In the genomic region with DNA sequence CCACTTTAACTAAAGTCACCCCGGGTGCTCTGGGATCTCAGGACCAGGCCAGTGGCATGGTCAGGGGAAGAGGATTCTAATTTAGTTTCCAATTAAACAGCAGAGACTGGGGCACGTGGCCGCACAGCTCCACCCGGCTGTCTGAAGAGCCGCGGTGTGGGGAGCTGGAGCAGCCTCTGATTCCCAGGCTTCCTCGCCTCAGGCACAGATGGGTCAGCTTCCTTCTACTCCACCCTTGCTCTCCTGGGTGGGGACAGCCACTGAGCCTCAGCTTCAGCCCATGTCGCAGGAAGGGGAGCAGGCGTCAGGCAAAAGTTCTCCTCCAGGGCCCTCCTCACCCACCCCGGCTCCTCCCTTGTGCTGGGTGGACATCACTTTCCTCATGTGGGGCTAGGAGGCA, we compare ENCODE assay signal across 7 mouse cellular contexts. TPM values are rescaled to one million over a fixed set of nuclear protein-coding genes. Genes with fewer than 3 reads are reported as not detected.
DNase-seq lines count a peak whose midpoint lies in the region; ATAC-seq lines count a peak whose summit lies in the region.

No protein-coding gene starts in this region.

- no peaks in the 10 kb centered on the region for H3K27me3 ChIP-seq in hindbrain, embryonic 14.5 days (ENCODE audit: control insufficient read depth, insufficient read depth, low read length)
- no peaks in the 10 kb centered on the region for H3K27me3 ChIP-seq in midbrain, embryonic 10.5 days (ENCODE audit: low read depth, poor library complexity, severe bottlenecking)

- H3K9ac ChIP-seq in hindbrain, embryonic 14.5 days, result 0 out of 2 replicates have a peak overlapping the region, but pooled peaks have one; percentile 17

- peak overlapping the region; percentile 21; the same call in 1 of the 2 replicates for H3K4me2 ChIP-seq in hindbrain, embryonic 14.5 days (replicated peaks)

- no peak overlapping the region for H3K27ac ChIP-seq in hindbrain, embryonic 14.5 days
- peak overlapping the region; percentile 73 for H3K27ac ChIP-seq in midbrain, embryonic 10.5 days (replicated peaks)

- no peaks in the 10 kb centered on the region; the same call in 1 of the 2 replicates for H3K4me1 ChIP-seq in hindbrain, embryonic 14.5 days (replicated peaks; ENCODE audit: control insufficient read depth, insufficient read depth, low read length)
- peaks cover 26% of the 10 kb centered on the region for H3K4me1 ChIP-seq in midbrain, embryonic 10.5 days

- ATAC-seq in hindbrain, embryonic 14.5 days (ENCODE audit: low FRiP score), result no peak

- WGBS in hindbrain, embryonic 14.5 days, result 37% methylated on average over 10 of the region's 10 CpGs
- 39% methylated on average over 10 of the region's 10 CpGs for WGBS in midbrain, embryonic 10.5 days

- peaks cover 45% of the 10 kb centered on the region for H3K36me3 ChIP-seq in hindbrain, embryonic 14.5 days (replicated peaks; ENCODE audit: control insufficient read depth, insufficient read depth)
- H3K36me3 ChIP-seq in midbrain, embryonic 10.5 days, result peaks cover 41% of the 10 kb centered on the region

- H3K4me3 ChIP-seq in hindbrain, embryonic 14.5 days (replicated peaks; ENCODE audit: low read length), result no peak overlapping the region
- H3K4me3 ChIP-seq in midbrain, embryonic 10.5 days, result peak overlapping the region; percentile 36; the same call in 1 of the 2 replicates

- no peaks in the 10 kb centered on the region for H3K9me3 ChIP-seq in hindbrain, embryonic 14.5 days (ENCODE audit: control insufficient read depth, low read length)
- H3K9me3 ChIP-seq in midbrain, embryonic 10.5 days (replicated peaks), result no peaks in the 10 kb centered on the region

- DNase-seq in cerebellum, adult 18-20 months, result peak; percentile 62 to 66
- peak; percentile 44 for DNase-seq in embryo, embryonic 11 days
- DNase-seq in hindbrain, embryonic 14.5 days (ENCODE audit: low spot score), result no peak
- peak; percentile 34 for DNase-seq in midbrain, embryonic 10.5 days (ENCODE audit: low spot score)
- DNase-seq in layer of hippocampus, adult 11-12 months (ENCODE audit: low spot score), result no peak
- DNase-seq in urinary bladder, postnatal 14 days (ENCODE audit: low spot score), result no peak
- no peak for DNase-seq in thymus, postnatal 25 days

RNA-seq across cellular contexts. Expression of a gene that starts 52.8 kb away (rescaled TPM):
- polyA plus RNA-seq in hindbrain, embryonic 14.5 days (2014; fragmentation: Nextera tagmentation; extraction: Ambion mirVana), result 9.5 and 11.3 TPM in 2 replicates
- polyA plus RNA-seq in midbrain, embryonic 10.5 days (2016; fragmentation: Nextera tagmentation; extraction: Ambion mirVana), result 45.2 and 49.0 TPM in 2 replicates

Comparison
In these comparisons a context has a peak if more than half of its experiments do, and no peak if none do; other contexts are left out.
1. DNase-seq: peak in cerebellum, adult 18-20 months (2 of 2), embryo, embryonic 11 days (single experiment) and midbrain, embryonic 10.5 days (single experiment); none in hindbrain, embryonic 14.5 days (single experiment), layer of hippocampus, adult 11-12 months (single experiment), urinary bladder, postnatal 14 days (single experiment) and thymus, postnatal 25 days (single experiment).